Mouse (Mus musculus) heart, postnatal 0 days (tissue): Measurements from ENCODE around the gene Micu1.

Experiments used
- CTCF ChIP-seq: IDR thresholded peaks from 2 replicates; pipeline ENCODE4 v1.5.1; 2016; ENCODE audit warnings: antibody characterized with exemption, control low read depth, low read depth
- EP300 ChIP-seq: IDR thresholded peaks from 2 replicates; pipeline ENCODE4 v1.6.1; 2016; ENCODE audit warnings: antibody characterized with exemption, low read depth

- TF ChIP-seq CTCF (no peak), EP300 (no peak)
These were observed 183.8 kb downstream of the Micu1 start for GRCm38 (mm10) chr10:59886081-59886466.
